Mouse (Mus musculus) cerebellum, adult 2 months (tissue): ENCODE data around the gene Olfr521.

ENCODE experiments used
- CTCF ChIP-seq: fragments of 200-500 bp; IDR thresholded peaks from 2 replicates; pipeline ENCODE4 v1.5.1; 2011; ENCODE audit warnings: low read depth, mild to moderate bottlenecking, control low read depth, low read length, moderate library complexity, borderline replicate concordance; ENCODE audit not compliant: insufficient read depth
- POLR2A ChIP-seq: fragments of 200-500 bp; IDR thresholded peaks from 2 replicates; pipeline ENCODE4 v1.6.1; 2011; ENCODE audit warnings: low read length, control low read depth, borderline replicate concordance; ENCODE audit not compliant: insufficient read depth

GRCm38 (mm10) chr7:99799118-99799517 lies 35.8 kb downstream of the Olfr521 start:
- no peak for TF ChIP-seq CTCF
- no peak for TF ChIP-seq POLR2A
